Mouse (Mus musculus) lung, postnatal 0 days (tissue): Measurements from ENCODE around the gene Lrit3.

Experiments used
- CTCF ChIP-seq: IDR thresholded peaks from 2 replicates; pipeline ENCODE4 v1.5.1; 2016; ENCODE audit warnings: antibody characterized with exemption, mild to moderate bottlenecking
- EP300 ChIP-seq: IDR thresholded peaks from 2 replicates; pipeline ENCODE4 v1.6.1; 2016; ENCODE audit warnings: antibody characterized with exemption, mild to moderate bottlenecking, control low read depth

GRCm38 (mm10) chr3:129820847-129821246, 17.0 kb upstream of the Lrit3 start:
- TF ChIP-seq CTCF (no peak), EP300 (0 out of 2 replicates have a peak, but pooled peaks have one; percentile 6)
